Mouse (Mus musculus) ES-E14 (cell line): ENCODE measurements around the gene Dcaf11.

Source experiments
- CHD2 ChIP-seq: IDR thresholded peaks from 2 replicates; pipeline ENCODE4 v1.6.1; 2014; ENCODE audit warnings: mild to moderate bottlenecking, low read depth, low read length, inconsistent platforms
- HCFC1 ChIP-seq: IDR thresholded peaks from 2 replicates; pipeline ENCODE4 v1.6.1; 2012; ENCODE audit warnings: low read length, inconsistent platforms, borderline replicate concordance; ENCODE audit not compliant: insufficient read depth
- ZC3H11A ChIP-seq: IDR thresholded peaks from 2 replicates; pipeline ENCODE4 v1.6.1; 2012; ENCODE audit warnings: low read depth, mild to moderate bottlenecking, inconsistent platforms, low read length, borderline replicate concordance
- ZNF384 ChIP-seq: IDR thresholded peaks from 2 replicates; pipeline ENCODE4 v1.6.1; 2012; ENCODE audit warnings: low read depth, low read length, inconsistent platforms

DNA sequence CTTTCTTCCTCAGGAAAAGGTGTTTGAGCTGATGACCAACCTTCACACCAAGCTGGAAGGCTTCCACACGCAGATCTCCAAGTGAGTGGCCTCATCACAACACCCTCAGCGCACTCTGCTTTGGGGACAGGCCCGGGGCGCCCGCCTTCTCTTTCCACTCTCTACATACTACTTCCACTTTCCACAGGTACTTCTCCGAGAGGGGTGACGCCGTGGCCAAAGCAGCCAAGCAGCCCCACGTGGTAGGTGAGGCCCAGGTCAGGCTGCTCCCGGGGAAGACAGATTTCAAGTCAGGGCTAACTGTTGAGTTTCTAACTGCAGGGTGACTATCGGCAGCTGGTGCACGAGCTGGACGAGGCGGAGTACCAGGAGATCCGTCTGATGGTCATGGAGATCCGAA, 20.9 kb downstream of the Dcaf11 start:
- TF ChIP-seq HCFC1 (no peak), ZC3H11A (no peak), CHD2 (no peak), ZNF384 (no peak)
